Mouse (Mus musculus): ENCODE results near the gene Olfr102. TPM values are rescaled to one million over a fixed set of nuclear protein-coding genes. Genes with fewer than 3 reads are reported as not detected.

The Olfr102 gene
- polyA plus RNA-seq, 1 experiment = not detected

DNA sequence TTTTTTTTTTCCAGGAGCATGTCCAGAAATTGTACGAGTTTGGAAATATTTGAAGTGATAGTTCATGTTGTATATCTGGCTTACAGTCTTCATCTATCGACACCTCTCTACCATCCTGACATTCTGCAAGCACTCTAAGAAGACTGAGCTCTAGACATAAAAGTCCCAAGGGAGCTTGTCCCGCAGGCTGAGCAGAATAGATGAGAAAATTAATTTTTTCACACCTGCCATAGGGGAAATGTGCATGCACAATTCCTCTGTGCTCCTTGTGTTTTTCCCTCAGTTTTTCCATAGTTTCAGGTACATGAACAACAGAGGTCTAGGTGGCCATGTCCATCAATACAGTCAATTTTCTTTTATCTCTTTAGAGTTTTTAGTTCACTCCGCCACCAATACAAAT lies 12.6 kb downstream of the Olfr102 start, which contains the start of gene Olfr101:
Gene Olfr101, minus strand, starts transcription at position 101 of the 400 bp plus-strand sequence.
- Histone ChIP-seq H3K79me3 (ENCODE audit: low read depth) (no peaks in the 10 kb centered on the region), H3K4me3 (ENCODE audit: insufficient read depth, poor library complexity, severe bottlenecking) (no peak within 1 kb of the TSS), H3ac (ENCODE audit: control insufficient read depth, insufficient read length, low read depth) (no peak within 1 kb of the TSS), H3K36me3 (ENCODE audit: control insufficient read depth, insufficient read depth) (no peaks in the 10 kb centered on the region), H3K27me3 (ENCODE audit: control insufficient read depth, insufficient read depth, insufficient read length) (no peaks in the 10 kb centered on the region), H3K79me2 (ENCODE audit: control insufficient read depth, insufficient read depth) (no peaks in the 10 kb centered on the region)
- no peak for TF ChIP-seq CEBPB (IDR thresholded peaks at IDR 0.05; ENCODE audit: low read depth)
- no peak for TF ChIP-seq CTCF (IDR thresholded peaks at IDR 0.05; ENCODE audit: control insufficient read depth, insufficient read depth, insufficient read length)
- TF ChIP-seq MYOG (IDR thresholded peaks at IDR 0.05; ENCODE audit: control insufficient read depth, extremely low read depth, insufficient read length) = no peak
- TF ChIP-seq FOSL1 (IDR thresholded peaks at IDR 0.05; ENCODE audit: insufficient read depth, low read length, poor library complexity, severe bottlenecking) = no peak
- TF ChIP-seq MYOD1 (IDR thresholded peaks at IDR 0.05; ENCODE audit: control insufficient read depth, insufficient read length, low read depth) = no peak
- TF ChIP-seq USF1 (IDR thresholded peaks at IDR 0.05; ENCODE audit: low read depth) = no peak
- TF ChIP-seq MAX (IDR thresholded peaks at IDR 0.05) = no peak

GRCm38 (mm10) chr17:37283360-37283759 lies 33.5 kb downstream of the Olfr102 start, which contains the start of gene Olfr99:
Olfr99 (minus strand) TSS chr17:37283460.
- H3K27me3 ChIP-seq (ENCODE audit: control insufficient read depth, insufficient read depth, insufficient read length) = no peaks in the 10 kb centered on the region
- no peaks in the 10 kb centered on the region for H3K79me3 ChIP-seq (ENCODE audit: low read depth)
- no peaks in the 10 kb centered on the region for H3K79me2 ChIP-seq (ENCODE audit: control insufficient read depth, insufficient read depth)
- no peak within 1 kb of the TSS for H3ac ChIP-seq (ENCODE audit: control insufficient read depth, insufficient read length, low read depth)
- H3K4me3 ChIP-seq (ENCODE audit: insufficient read depth, poor library complexity, severe bottlenecking) = no peak within 1 kb of the TSS
- TF ChIP-seq CTCF (IDR thresholded peaks at IDR 0.05; ENCODE audit: control insufficient read depth, insufficient read depth, insufficient read length) (no peak), FOSL1 (IDR thresholded peaks at IDR 0.05; ENCODE audit: insufficient read depth, low read length, poor library complexity, severe bottlenecking) (no peak), CEBPB (IDR thresholded peaks at IDR 0.05; ENCODE audit: low read depth) (no peak), MYOD1 (IDR thresholded peaks at IDR 0.05; ENCODE audit: control insufficient read depth, insufficient read length, low read depth) (no peak), USF1 (IDR thresholded peaks at IDR 0.05; ENCODE audit: low read depth) (no peak)
- H3K36me3 ChIP-seq (ENCODE audit: control insufficient read depth, insufficient read depth) = no peaks in the 10 kb centered on the region

GRCm38 (mm10) chr17:37280331-37280730 lies 36.5 kb downstream of the Olfr102 start:
- Histone ChIP-seq H3K4me3 (ENCODE audit: insufficient read depth, poor library complexity, severe bottlenecking) (no peak overlapping the region), H3ac (ENCODE audit: control insufficient read depth, insufficient read length, low read depth) (no peak overlapping the region), H3K36me3 (ENCODE audit: control insufficient read depth, insufficient read depth) (no peaks in the 10 kb centered on the region), H3K27me3 (ENCODE audit: control insufficient read depth, insufficient read depth, insufficient read length) (no peaks in the 10 kb centered on the region), H3K79me3 (ENCODE audit: low read depth) (no peaks in the 10 kb centered on the region), H3K79me2 (ENCODE audit: control insufficient read depth, insufficient read depth) (no peaks in the 10 kb centered on the region)
- no peak for TF ChIP-seq MYOD1 (IDR thresholded peaks at IDR 0.05; ENCODE audit: control insufficient read depth, insufficient read length, low read depth)
- no peak for TF ChIP-seq MAX (IDR thresholded peaks at IDR 0.05)
- TF ChIP-seq CEBPB (IDR thresholded peaks at IDR 0.05; ENCODE audit: low read depth) = no peak
- TF ChIP-seq USF1 (IDR thresholded peaks at IDR 0.05; ENCODE audit: low read depth) = no peak
- no peak for TF ChIP-seq CTCF (IDR thresholded peaks at IDR 0.05; ENCODE audit: control insufficient read depth, insufficient read depth, insufficient read length)

- H3K4me3 ChIP-seq (ENCODE audit: insufficient read depth, poor library complexity, severe bottlenecking) = no peak overlapping the region
- TF ChIP-seq FOSL1 (IDR thresholded peaks at IDR 0.05; ENCODE audit: insufficient read depth, low read length, poor library complexity, severe bottlenecking) (no peak), USF1 (IDR thresholded peaks at IDR 0.05; ENCODE audit: low read depth) (no peak), CEBPB (IDR thresholded peaks at IDR 0.05; ENCODE audit: low read depth) (no peak), MAX (IDR thresholded peaks at IDR 0.05) (no peak), MYOG (IDR thresholded peaks at IDR 0.05; ENCODE audit: control insufficient read depth, extremely low read depth, insufficient read length) (no peak), CTCF (IDR thresholded peaks at IDR 0.05; ENCODE audit: control insufficient read depth, insufficient read depth, insufficient read length) (no peak), MYOD1 (IDR thresholded peaks at IDR 0.05; ENCODE audit: control insufficient read depth, insufficient read length, low read depth) (no peak)
- no peaks in the 10 kb centered on the region for H3K27me3 ChIP-seq (ENCODE audit: control insufficient read depth, insufficient read depth, insufficient read length)
- H3ac ChIP-seq (ENCODE audit: control insufficient read depth, insufficient read length, low read depth) = no peak overlapping the region
- H3K36me3 ChIP-seq (ENCODE audit: control insufficient read depth, insufficient read depth) = no peaks in the 10 kb centered on the region
- H3K79me2 ChIP-seq (ENCODE audit: control insufficient read depth, insufficient read depth) = no peaks in the 10 kb centered on the region
- H3K79me3 ChIP-seq (ENCODE audit: low read depth) = no peaks in the 10 kb centered on the region
Measured at GRCm38 (mm10) chr17:37276573-37276972, 40.3 kb downstream of the Olfr102 start.

- no peaks in the 10 kb centered on the region for H3K36me3 ChIP-seq (ENCODE audit: control insufficient read depth, insufficient read depth)
- H3K27me3 ChIP-seq (ENCODE audit: control insufficient read depth, insufficient read depth, insufficient read length) = no peaks in the 10 kb centered on the region
- H3ac ChIP-seq (ENCODE audit: control insufficient read depth, insufficient read length, low read depth) = no peak overlapping the region
- H3K4me3 ChIP-seq (ENCODE audit: insufficient read depth, poor library complexity, severe bottlenecking) = no peak overlapping the region
- H3K79me3 ChIP-seq (ENCODE audit: low read depth) = no peaks in the 10 kb centered on the region
- H3K79me2 ChIP-seq (ENCODE audit: control insufficient read depth, insufficient read depth) = no peaks in the 10 kb centered on the region
- TF ChIP-seq CTCF (IDR thresholded peaks at IDR 0.05; ENCODE audit: control insufficient read depth, insufficient read depth, insufficient read length) (no peak), USF1 (IDR thresholded peaks at IDR 0.05; ENCODE audit: low read depth) (no peak), CEBPB (IDR thresholded peaks at IDR 0.05; ENCODE audit: low read depth) (no peak), MAX (IDR thresholded peaks at IDR 0.05) (no peak), FOSL1 (IDR thresholded peaks at IDR 0.05; ENCODE audit: insufficient read depth, low read length, poor library complexity, severe bottlenecking) (no peak), MYOG (IDR thresholded peaks at IDR 0.05; ENCODE audit: control insufficient read depth, extremely low read depth, insufficient read length) (no peak), MYOD1 (IDR thresholded peaks at IDR 0.05; ENCODE audit: control insufficient read depth, insufficient read length, low read depth) (no peak)
Measured at GRCm38 (mm10) chr17:37275626-37276248, 41.1 kb downstream of the Olfr102 start.

- Histone ChIP-seq H3K27me3 (ENCODE audit: control insufficient read depth, insufficient read depth, insufficient read length) (no peaks in the 10 kb centered on the region), H3K79me3 (ENCODE audit: low read depth) (no peaks in the 10 kb centered on the region), H3K36me3 (ENCODE audit: control insufficient read depth, insufficient read depth) (no peaks in the 10 kb centered on the region), H3ac (ENCODE audit: control insufficient read depth, insufficient read length, low read depth) (no peak overlapping the region), H3K79me2 (ENCODE audit: control insufficient read depth, insufficient read depth) (no peaks in the 10 kb centered on the region), H3K4me3 (ENCODE audit: insufficient read depth, poor library complexity, severe bottlenecking) (peak overlapping the region; percentile 31)
- TF ChIP-seq MAX (IDR thresholded peaks at IDR 0.05) (no peak), MYOG (IDR thresholded peaks at IDR 0.05; ENCODE audit: control insufficient read depth, extremely low read depth, insufficient read length) (no peak), USF1 (IDR thresholded peaks at IDR 0.05; ENCODE audit: low read depth) (no peak), CTCF (IDR thresholded peaks at IDR 0.05; ENCODE audit: control insufficient read depth, insufficient read depth, insufficient read length) (no peak), MYOD1 (IDR thresholded peaks at IDR 0.05; ENCODE audit: control insufficient read depth, insufficient read length, low read depth) (no peak), FOSL1 (IDR thresholded peaks at IDR 0.05; ENCODE audit: insufficient read depth, low read length, poor library complexity, severe bottlenecking) (no peak), CEBPB (IDR thresholded peaks at IDR 0.05; ENCODE audit: low read depth) (no peak)
Measured at GRCm38 (mm10) chr17:37270702-37271092, 46.2 kb downstream of the Olfr102 start.

All from C2C12 (cell line).